ENCODE assay signal across 8 mouse cellular contexts in the genomic region with DNA sequence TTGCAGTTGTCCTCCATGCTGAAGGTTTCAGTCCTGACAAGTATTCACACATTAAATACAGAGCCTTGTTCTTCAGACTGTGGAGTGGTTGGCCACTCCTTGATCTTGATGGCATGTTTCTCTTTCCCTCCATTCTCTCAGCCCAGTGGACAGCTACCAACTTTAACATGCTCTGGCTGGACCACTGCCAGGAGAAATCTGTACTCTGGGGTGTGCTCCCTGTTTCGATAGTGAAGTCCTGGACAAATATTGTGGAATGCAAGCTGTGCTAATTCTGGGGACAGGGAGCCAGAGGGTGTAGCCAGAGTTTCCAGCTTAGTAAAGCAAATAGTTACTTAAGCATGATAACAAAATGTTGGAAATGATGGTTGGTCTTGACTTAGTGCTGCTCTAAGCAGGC. TPM values are rescaled to one million over a fixed set of nuclear protein-coding genes. Genes with fewer than 3 reads are reported as not detected.
A peak's percentile ranks its signal among the peaks of the same experiment; 100 is the strongest.
DNase-seq lines count a peak whose midpoint lies in the region; ATAC-seq lines count a peak whose summit lies in the region.
"Had no signal": no experiment of that assay in that cellular context is flagged by ENCODE, and none has a peak within 500 bp of the region (broad histone marks: within the 10 kb centered on the region; RNA-seq: fewer than 3 reads in every experiment).

No protein-coding gene starts in this region.

- H3K27ac ChIP-seq in liver, embryonic 15.5 days (replicated peaks) = no peak overlapping the region
- no peak overlapping the region for H3K27ac ChIP-seq in liver, embryonic 12.5 days
- peak overlapping the region; percentile 47 for H3K27ac ChIP-seq in heart, embryonic 12.5 days (ENCODE audit: poor library complexity, severe bottlenecking)
- H3K27ac ChIP-seq in hindbrain, embryonic 14.5 days = no peak overlapping the region
- H3K27ac ChIP-seq in midbrain, embryonic 15.5 days = no peak overlapping the region

- intact Hi-C loops in heart, postnatal 36 days (cut with DNase I) = loop anchor here (1.0 to 5.0 kb wide), 2 partner anchors 42 to 178 kb away; no protein-coding TSS in a partner anchor

- no peaks in the 10 kb centered on the region for H3K9me3 ChIP-seq in liver, embryonic 15.5 days (replicated peaks)
- no peaks in the 10 kb centered on the region for H3K9me3 ChIP-seq in liver, embryonic 12.5 days (replicated peaks)
- H3K9me3 ChIP-seq in heart, embryonic 12.5 days (replicated peaks) = no peaks in the 10 kb centered on the region
- H3K9me3 ChIP-seq in hindbrain, embryonic 14.5 days (ENCODE audit: control insufficient read depth, low read length) = no peaks in the 10 kb centered on the region
- H3K9me3 ChIP-seq in midbrain, embryonic 15.5 days = no peaks in the 10 kb centered on the region

- peak; percentile 37; the same call in 1 of the 2 replicates for ATAC-seq in liver, embryonic 15.5 days (ENCODE audit: insufficient read depth)
- ATAC-seq in liver, embryonic 12.5 days = no peak
- ATAC-seq in heart, embryonic 12.5 days (ENCODE audit: insufficient number of reproducible peaks, low FRiP score) = peak; percentile 71
- ATAC-seq in hindbrain, embryonic 14.5 days (ENCODE audit: low FRiP score) = no peak
- no peak for ATAC-seq in midbrain, embryonic 15.5 days (replicated peaks)

- peak; percentile 30 to 51 for DNase-seq in heart, postnatal 36 days
- peak; percentile 18 for DNase-seq in skeletal muscle tissue, adult 2 months (ENCODE audit: low read depth, low spot score)
- no peak for DNase-seq in hindbrain, embryonic 14.5 days (ENCODE audit: low spot score)

- WGBS in liver, embryonic 15.5 days (ENCODE audit: insufficient replicate concordance) = 65% methylated on average over 1 of the region's 1 CpGs
- 81% methylated on average over 1 of the region's 1 CpGs for WGBS in liver, embryonic 12.5 days (ENCODE audit: insufficient replicate concordance)
- 23% methylated on average over 1 of the region's 1 CpGs for WGBS in heart, embryonic 12.5 days
- WGBS in hindbrain, embryonic 14.5 days = 84% methylated on average over 1 of the region's 1 CpGs
- 83% methylated on average over 1 of the region's 1 CpGs for WGBS in midbrain, embryonic 15.5 days

- H3K9ac ChIP-seq in liver, embryonic 15.5 days = no peak overlapping the region
- no peak overlapping the region for H3K9ac ChIP-seq in liver, embryonic 12.5 days
- H3K9ac ChIP-seq in heart, embryonic 12.5 days = no peak overlapping the region
- H3K9ac ChIP-seq in hindbrain, embryonic 14.5 days = no peak overlapping the region
- H3K9ac ChIP-seq in midbrain, embryonic 15.5 days = no peak overlapping the region

- H3K4me2 ChIP-seq in liver, embryonic 15.5 days = no peak overlapping the region
- no peak overlapping the region for H3K4me2 ChIP-seq in liver, embryonic 12.5 days
- no peak overlapping the region for H3K4me2 ChIP-seq in heart, embryonic 12.5 days
- no peak overlapping the region for H3K4me2 ChIP-seq in hindbrain, embryonic 14.5 days (replicated peaks)
- no peak overlapping the region for H3K4me2 ChIP-seq in midbrain, embryonic 15.5 days

- peaks cover 14% of the 10 kb centered on the region for H3K4me1 ChIP-seq in liver, embryonic 15.5 days (replicated peaks)
- H3K4me1 ChIP-seq in liver, embryonic 12.5 days = peaks cover 27% of the 10 kb centered on the region
- H3K4me1 ChIP-seq in heart, embryonic 12.5 days (replicated peaks) = peaks cover 24% of the 10 kb centered on the region
- no peaks in the 10 kb centered on the region for H3K4me1 ChIP-seq in hindbrain, embryonic 14.5 days (replicated peaks; ENCODE audit: control insufficient read depth, insufficient read depth, low read length)
- no peaks in the 10 kb centered on the region for H3K4me1 ChIP-seq in midbrain, embryonic 15.5 days

- H3K4me3 ChIP-seq in liver, embryonic 15.5 days (replicated peaks) = no peak overlapping the region
- H3K4me3 ChIP-seq in liver, embryonic 12.5 days = no peak overlapping the region
- no peak overlapping the region for H3K4me3 ChIP-seq in heart, embryonic 12.5 days
- no peak overlapping the region for H3K4me3 ChIP-seq in hindbrain, embryonic 14.5 days (replicated peaks; ENCODE audit: low read length)
- no peak overlapping the region for H3K4me3 ChIP-seq in midbrain, embryonic 15.5 days
- H3K4me3 ChIP-seq: myocyte had no signal

- peaks cover 36% of the 10 kb centered on the region for H3K36me3 ChIP-seq in liver, embryonic 15.5 days (replicated peaks)
- H3K36me3 ChIP-seq in liver, embryonic 12.5 days = peaks cover 37% of the 10 kb centered on the region
- H3K36me3 ChIP-seq in heart, embryonic 12.5 days = peaks cover 17% of the 10 kb centered on the region
- peaks cover 15% of the 10 kb centered on the region; the same call in 1 of the 2 replicates for H3K36me3 ChIP-seq in hindbrain, embryonic 14.5 days (replicated peaks; ENCODE audit: control insufficient read depth, insufficient read depth)
- peaks cover 2% of the 10 kb centered on the region; the same call in 1 of the 2 replicates for H3K36me3 ChIP-seq in midbrain, embryonic 15.5 days (replicated peaks)

- no peaks in the 10 kb centered on the region for H3K27me3 ChIP-seq in liver, embryonic 15.5 days
- H3K27me3 ChIP-seq in liver, embryonic 12.5 days (replicated peaks) = no peaks in the 10 kb centered on the region
- no peaks in the 10 kb centered on the region for H3K27me3 ChIP-seq in heart, embryonic 12.5 days (replicated peaks)
- H3K27me3 ChIP-seq in hindbrain, embryonic 14.5 days (ENCODE audit: control insufficient read depth, insufficient read depth, low read length) = no peaks in the 10 kb centered on the region
- H3K27me3 ChIP-seq in midbrain, embryonic 15.5 days (replicated peaks) = no peaks in the 10 kb centered on the region

RNA-seq across cellular contexts. Expression of a gene that starts 24.0 kb away (rescaled TPM):
- polyA plus RNA-seq in liver, embryonic 15.5 days (2015; fragmentation: Nextera tagmentation; extraction: Ambion mirVana) = 2.6 and 3.1 TPM in 2 replicates
- polyA plus RNA-seq in liver, embryonic 12.5 days (2016; fragmentation: Nextera tagmentation; extraction: Ambion mirVana) = 3.1 and 3.8 TPM in 2 replicates
- polyA plus RNA-seq in heart, embryonic 12.5 days (2016; fragmentation: Nextera tagmentation; extraction: Ambion mirVana) = 1.7 and 2.0 TPM in 2 replicates
- total RNA-seq in heart, postnatal 36 days (2021) = 1 to 10 TPM; 4.2 to 4.3 TPM
- 0.82 and 1.6 TPM in 2 replicates for polyA plus RNA-seq in hindbrain, embryonic 14.5 days (2014; fragmentation: Nextera tagmentation; extraction: Ambion mirVana)
- 1.9 and 3.5 TPM in 2 replicates for polyA plus RNA-seq in midbrain, embryonic 15.5 days (2015; fragmentation: Nextera tagmentation; extraction: Ambion mirVana)

RNA-seq across cellular contexts. Expression of a gene that starts 28.5 kb away (rescaled TPM):
- 25.7 and 27.2 TPM in 2 replicates for polyA plus RNA-seq in liver, embryonic 15.5 days (2015; fragmentation: Nextera tagmentation; extraction: Ambion mirVana)
- polyA plus RNA-seq in liver, embryonic 12.5 days (2016; fragmentation: Nextera tagmentation; extraction: Ambion mirVana) = 59.7 and 62.9 TPM in 2 replicates
- 72.9 and 79.3 TPM in 2 replicates for polyA plus RNA-seq in heart, embryonic 12.5 days (2016; fragmentation: Nextera tagmentation; extraction: Ambion mirVana)
- 10 to 100 TPM; 52.1 to 58.6 TPM for total RNA-seq in heart, postnatal 36 days (2021)
- 34.6 and 38.4 TPM in 2 replicates for polyA plus RNA-seq in hindbrain, embryonic 14.5 days (2014; fragmentation: Nextera tagmentation; extraction: Ambion mirVana)
- 44.9 and 49.2 TPM in 2 replicates for polyA plus RNA-seq in midbrain, embryonic 15.5 days (2015; fragmentation: Nextera tagmentation; extraction: Ambion mirVana)

Comparison
In these comparisons a context has a peak if more than half of its experiments do, and no peak if none do; other contexts are left out.
1. ATAC-seq: peak in liver, embryonic 15.5 days (single experiment) and heart, embryonic 12.5 days (single experiment); none in liver, embryonic 12.5 days (single experiment), hindbrain, embryonic 14.5 days (single experiment) and midbrain, embryonic 15.5 days (single experiment).